Mouse (Mus musculus): ENCODE results near the gene Olfr399. TPM values are rescaled to one million over a fixed set of nuclear protein-coding genes. Genes with fewer than 3 reads are reported as not detected.

Gene Olfr399
- polyA plus RNA-seq (2021): not detected

- CTCF ChIA-PET: no interaction called here
- DNase-seq (ENCODE audit: low read depth, low spot score) (no peak), ATAC-seq (no peak)
- H3K27me3 ChIP-seq: no peaks in the 10 kb centered on the region
- in situ Hi-C loops (cut with MboI; ENCODE audit: low pct_unique_long_range_greater_than_20kb): loop anchor here (25.0 kb wide), 1 partner anchor 481 kb away; no protein-coding TSS in a partner anchor
- no peak for TF ChIP-seq CTCF (IDR thresholded peaks at IDR 0.05)
- POLR2A ChIA-PET: no interaction called here
Observed at GRCm38 (mm10) chr11:74056451-74056850, at the start of gene Olfr399, which contains the start of gene Olfr139. Olfr399 (minus strand) TSS chr11:74056615. Olfr139 (minus strand) TSS chr11:74056551.

DNA sequence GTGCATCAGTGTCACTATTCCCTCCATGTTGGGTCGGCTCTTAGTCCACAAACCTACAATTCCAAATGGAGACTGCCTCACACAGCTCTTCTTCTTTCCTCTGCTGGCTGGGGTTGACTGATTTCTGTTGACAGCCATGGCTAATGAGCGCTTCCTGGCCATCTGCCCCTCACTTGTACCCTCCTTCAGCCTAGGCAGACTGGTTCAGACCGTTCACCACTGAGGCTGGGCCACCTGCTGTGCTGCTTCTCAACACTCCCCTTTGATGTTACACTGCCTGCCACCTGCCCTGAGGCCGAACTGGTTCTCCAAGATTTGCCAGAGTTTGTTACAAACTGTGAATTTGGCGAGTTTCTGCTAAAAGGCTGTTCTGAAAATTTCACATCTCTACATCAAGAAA lies 48.7 kb upstream of the Olfr399 start:
- ATAC-seq (no peak), DNase-seq (ENCODE audit: low read depth, low spot score) (no peak)
- in situ Hi-C loops (cut with MboI; ENCODE audit: low pct_unique_long_range_greater_than_20kb): no loop called here
- no peak for TF ChIP-seq CTCF (IDR thresholded peaks at IDR 0.05)
- ChIA-PET POLR2A (no interaction called here), CTCF (no interaction called here)
- no peaks in the 10 kb centered on the region for H3K27me3 ChIP-seq

DNA sequence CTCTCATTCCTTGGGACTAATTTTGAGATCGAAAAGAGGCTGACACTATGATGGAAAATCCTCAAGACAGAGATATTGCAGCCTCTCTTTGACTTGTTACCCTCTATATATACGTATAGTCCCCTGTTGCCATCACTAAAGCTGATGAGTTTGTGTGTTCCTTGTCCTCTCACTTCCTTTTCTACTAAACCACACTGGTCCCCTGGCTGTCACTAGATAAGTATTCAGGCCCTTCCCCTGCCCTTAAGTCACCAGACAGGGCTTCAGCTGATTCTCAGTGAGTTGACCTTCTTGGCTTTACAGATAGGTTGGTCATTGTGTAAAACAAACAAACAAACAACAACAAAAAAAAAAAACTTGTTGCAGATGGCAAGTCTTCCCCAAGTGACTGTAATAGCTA lies 45.1 kb upstream of the Olfr399 start:
- ATAC-seq (no peak), DNase-seq (ENCODE audit: low read depth, low spot score) (no peak)
- POLR2A ChIA-PET: no interaction called here
- in situ Hi-C loops (cut with MboI; ENCODE audit: low pct_unique_long_range_greater_than_20kb): no loop called here
- CTCF ChIA-PET: no interaction called here
- TF ChIP-seq CTCF (IDR thresholded peaks at IDR 0.05): no peak
- no peaks in the 10 kb centered on the region for H3K27me3 ChIP-seq

GRCm38 (mm10) chr11:74100724-74101123 lies 44.3 kb upstream of the Olfr399 start:
- POLR2A ChIA-PET: no interaction called here
- DNase-seq (ENCODE audit: low read depth, low spot score) (no peak), ATAC-seq (no peak)
- no peak for TF ChIP-seq CTCF (IDR thresholded peaks at IDR 0.05)
- no peaks in the 10 kb centered on the region for H3K27me3 ChIP-seq
- in situ Hi-C loops (cut with MboI; ENCODE audit: low pct_unique_long_range_greater_than_20kb): no loop called here
- CTCF ChIA-PET: no interaction called here

- CTCF ChIA-PET: no interaction called here
- H3K27me3 ChIP-seq: no peaks in the 10 kb centered on the region
- DNase-seq (ENCODE audit: low read depth, low spot score) (no peak), ATAC-seq (no peak)
- in situ Hi-C loops (cut with MboI; ENCODE audit: low pct_unique_long_range_greater_than_20kb): loop anchor here (25.0 kb wide), 1 partner anchor 468 kb away; no protein-coding TSS in a partner anchor
- TF ChIP-seq CTCF (IDR thresholded peaks at IDR 0.05): no peak
- POLR2A ChIA-PET: no interaction called here
Observed at GRCm38 (mm10) chr11:74069655-74070054, 13.2 kb upstream of the Olfr399 start, which contains the start of gene Zfp616. Zfp616 (plus strand) TSS chr11:74069955.

- no peak for DNase-seq (ENCODE audit: low read depth, low spot score)
- CTCF ChIA-PET: no interaction called here
- POLR2A ChIA-PET: no interaction called here
- H3K27me3 ChIP-seq: no peaks in the 10 kb centered on the region
- no peak for TF ChIP-seq CTCF (IDR thresholded peaks at IDR 0.05)
- in situ Hi-C loops (cut with MboI; ENCODE audit: low pct_unique_long_range_greater_than_20kb): loop anchor here (25.0 kb wide), 1 partner anchor 486 kb away; no protein-coding TSS in a partner anchor
- ATAC-seq: no peak
Observed at GRCm38 (mm10) chr11:74051347-74051746, 5.1 kb downstream of the Olfr399 start.

Other genes starting within 250 kb of the Olfr399 start
- not detected for gene Olfr392, start 239.6 kb downstream of the Olfr399 start, polyA plus RNA-seq (2021)
- gene Olfr393, start 205.2 kb downstream of the Olfr399 start, polyA plus RNA-seq (2021): not detected
- not detected for gene Olfr394, start 165.8 kb downstream of the Olfr399 start, polyA plus RNA-seq (2021)
- not detected for gene Olfr395, start 147.3 kb downstream of the Olfr399 start, polyA plus RNA-seq (2021)
- gene Olfr23, start 119.9 kb downstream of the Olfr399 start, polyA plus RNA-seq (2021): not detected
- gene Olfr397, start 95.8 kb downstream of the Olfr399 start, polyA plus RNA-seq (2021): not detected
- not detected for gene Olfr398, start 66.2 kb downstream of the Olfr399 start, polyA plus RNA-seq (2021)
- not detected for gene Olfr139, start 64 bp downstream of the Olfr399 start, polyA plus RNA-seq (2021)
- not detected for gene Zfp616, start 13.3 kb upstream of the Olfr399 start, polyA plus RNA-seq (2021)
- gene Olfr401, start 57.1 kb upstream of the Olfr399 start, polyA plus RNA-seq (2021): not detected
- not detected for gene Olfr402, start 96.9 kb upstream of the Olfr399 start, polyA plus RNA-seq (2021)
- not detected for gene Olfr403, start 129.6 kb upstream of the Olfr399 start, polyA plus RNA-seq (2021)
- gene Olfr43, start 154.8 kb upstream of the Olfr399 start, polyA plus RNA-seq (2021): not detected
- not detected for gene Olfr406, start 203.2 kb upstream of the Olfr399 start, polyA plus RNA-seq (2021)
- gene Olfr59, start 227.1 kb upstream of the Olfr399 start, polyA plus RNA-seq (2021): not detected

All from Patski (cell line).